Mouse (Mus musculus) lung, adult 2 months (tissue): ENCODE data around the gene Cdan1.

Source experiments
- CTCF ChIP-seq: fragments of 200-500 bp; IDR thresholded peaks from 2 replicates; pipeline ENCODE4 v1.5.1; 2011; ENCODE audit warnings: mild to moderate bottlenecking, low read length, control low read depth; ENCODE audit not compliant: insufficient read depth
- POLR2A ChIP-seq: fragments of 200-500 bp; IDR thresholded peaks from 2 replicates; pipeline ENCODE4 v1.6.1; 2011; ENCODE audit warnings: low read depth, mild to moderate bottlenecking, control low read depth, low read length, borderline replicate concordance; ENCODE audit errors: extremely low read depth

- TF ChIP-seq POLR2A = no peak
- no peak for TF ChIP-seq CTCF
These were observed 182.5 kb downstream of the Cdan1 start for GRCm38 (mm10) chr2:120667446-120667845.
